Mouse (Mus musculus): ENCODE data around the gene Napepld.
"Not testable (repeated sequence)": the region's sequence is repeated elsewhere in the genome, so short reads cannot be mapped to it uniquely, and the experiment has no call there.

The Napepld gene

GRCm38 (mm10) chr5:21706546-21706945 is 5.3 kb upstream of the Napepld start:
- no peak for DNase-seq (ENCODE audit: low read depth)

GRCm38 (mm10) chr5:21703708-21704107 is 2.5 kb upstream of the Napepld start:
- DNase-seq (ENCODE audit: low read depth), result peak; percentile 48

GRCm38 (mm10) chr5:21702873-21703475 is 1.8 kb upstream of the Napepld start:
- DNase-seq (ENCODE audit: low read depth), result peak; percentile 52

- no peak for DNase-seq (ENCODE audit: low read depth)
These were observed 791 bp upstream of the Napepld start for GRCm38 (mm10) chr5:21702009-21702364.

- no peak for DNase-seq (ENCODE audit: low read depth)
These were observed 262 bp downstream of the Napepld start for GRCm38 (mm10) chr5:21700934-21701333.

- DNase-seq (ENCODE audit: low read depth), result peak; percentile 14
These were observed 849 bp downstream of the Napepld start for GRCm38 (mm10) chr5:21700272-21700821.

- not testable (repeated sequence) for DNase-seq (ENCODE audit: low read depth)
These were observed 1.6 kb downstream of the Napepld start for GRCm38 (mm10) chr5:21699555-21699954.

- DNase-seq (ENCODE audit: low read depth), result no peak
These were observed 6.2 kb downstream of the Napepld start for GRCm38 (mm10) chr5:21694854-21695490.

- DNase-seq (ENCODE audit: low read depth), result no peak
These were observed 7.8 kb downstream of the Napepld start for GRCm38 (mm10) chr5:21693372-21693870.

GRCm38 (mm10) chr5:21692230-21692629 is 9.0 kb downstream of the Napepld start:
- no peak for DNase-seq (ENCODE audit: low read depth)

GRCm38 (mm10) chr5:21687042-21687441 is 14.2 kb downstream of the Napepld start:
- peak; percentile 16 for DNase-seq (ENCODE audit: low read depth)

GRCm38 (mm10) chr5:21685001-21685400 is 16.2 kb downstream of the Napepld start:
- no peak for DNase-seq (ENCODE audit: low read depth)

GRCm38 (mm10) chr5:21683811-21684210 is 17.4 kb downstream of the Napepld start:
- DNase-seq (ENCODE audit: low read depth), result no peak

- DNase-seq (ENCODE audit: low read depth), result peak; percentile 57
These were observed 20.3 kb downstream of the Napepld start for GRCm38 (mm10) chr5:21680940-21681339.

- peak; percentile 54 for DNase-seq (ENCODE audit: low read depth)
These were observed 21.2 kb downstream of the Napepld start for GRCm38 (mm10) chr5:21680029-21680428.

- no peak for DNase-seq (ENCODE audit: low read depth)
These were observed 22.8 kb downstream of the Napepld start for GRCm38 (mm10) chr5:21678363-21678762.

- peak; percentile 58 for DNase-seq (ENCODE audit: low read depth)
These were observed 23.3 kb downstream of the Napepld start for GRCm38 (mm10) chr5:21677939-21678338.

GRCm38 (mm10) chr5:21675494-21675893 is 25.7 kb downstream of the Napepld start:
- DNase-seq (ENCODE audit: low read depth), result no peak

GRCm38 (mm10) chr5:21675019-21675418 is 26.2 kb downstream of the Napepld start:
- no peak for DNase-seq (ENCODE audit: low read depth)

- DNase-seq (ENCODE audit: low read depth), result no peak
These were observed 27.5 kb downstream of the Napepld start for GRCm38 (mm10) chr5:21673742-21674141.

GRCm38 (mm10) chr5:21672812-21673635 is 28.2 kb downstream of the Napepld start:
- DNase-seq (ENCODE audit: low read depth), result no peak

- no peak for DNase-seq (ENCODE audit: low read depth)
These were observed 31.9 kb downstream of the Napepld start for GRCm38 (mm10) chr5:21669307-21669706.
